Comparison of ENCODE assay signal across 22 mouse cellular contexts in the genomic region with DNA sequence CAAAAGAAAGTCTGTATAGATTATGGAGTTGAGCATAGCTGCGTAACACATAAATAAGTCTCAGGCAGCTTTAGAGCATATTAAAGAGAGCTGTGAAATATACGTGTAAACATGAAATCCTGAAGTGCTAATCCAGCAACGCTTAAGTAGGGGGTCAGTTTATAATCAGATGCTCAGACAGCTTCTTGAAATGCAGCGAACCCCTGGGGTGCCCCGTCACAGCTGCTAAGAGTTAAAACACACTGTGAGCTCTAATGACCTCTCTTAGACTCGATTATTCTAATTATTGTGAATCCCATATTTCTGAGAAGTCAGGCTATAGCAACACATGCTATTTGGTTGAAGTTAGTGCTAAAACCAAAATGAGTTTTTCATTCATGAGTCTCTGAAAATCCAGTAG. TPM values are rescaled to one million over a fixed set of nuclear protein-coding genes. Genes with fewer than 3 reads are reported as not detected.
"Had no signal": no experiment of that assay in that cellular context is flagged by ENCODE, and none has a peak within 500 bp of the region (broad histone marks: within the 10 kb centered on the region; RNA-seq: fewer than 3 reads in every experiment).

No protein-coding gene starts in this region.

- H3K4me2 ChIP-seq: limb, embryonic 12.5 days; limb, embryonic 15.5 days; liver, embryonic 11.5 days; lung, embryonic 14.5 days; midbrain, embryonic 11.5 days; neural tube, embryonic 13.5 days had no signal

- H3K27ac ChIP-seq: limb, embryonic 12.5 days; limb, embryonic 15.5 days; liver, embryonic 14.5 days; macrophage; neural tube, embryonic 13.5 days; stomach, postnatal 0 days had no signal

- H3K36me3 ChIP-seq: limb, embryonic 12.5 days; limb, embryonic 15.5 days; neural tube, embryonic 13.5 days had no signal

- DNase-seq: kidney, adult 18-20 months; kidney, adult 9 months; kidney, postnatal 14 days; kidney, postnatal 4 days; liver, postnatal 0 days; lung, embryonic 14.5 days; right cerebral cortex, adult 18-20 months; right cerebral cortex, postnatal 14 days; right cerebral cortex, postnatal 4 days; thymus, adult 2 months; thymus, postnatal 14 days; thymus, postnatal 4 days had no signal

- H3K9ac ChIP-seq: limb, embryonic 12.5 days; limb, embryonic 15.5 days; liver, embryonic 14.5 days; liver, postnatal 0 days; lung, embryonic 14.5 days; neural tube, embryonic 13.5 days had no signal

- H3K9me3 ChIP-seq: limb, embryonic 12.5 days; limb, embryonic 15.5 days; neural tube, embryonic 13.5 days had no signal

- H3K27me3 ChIP-seq: neural tube, embryonic 13.5 days had no signal

- H3K4me3 ChIP-seq: limb, embryonic 12.5 days; limb, embryonic 15.5 days; myocyte; neural tube, embryonic 13.5 days had no signal

- ATAC-seq: liver, postnatal 0 days; lung, postnatal 0 days had no signal

RNA-seq across cellular contexts. Expression of gene Bmpr1b, which starts 45.0 kb away (rescaled TPM):
- polyA plus RNA-seq: liver, postnatal 0 days; macrophage had no signal
